Mouse (Mus musculus): ENCODE measurements at regions not wholly inside any gene's neighbourhood (a gene's known extent, or its start where the extent isn't known, plus 50 kb on each side); places are given as distances from the start of the nearest gene placed in this dataset.

DNA sequence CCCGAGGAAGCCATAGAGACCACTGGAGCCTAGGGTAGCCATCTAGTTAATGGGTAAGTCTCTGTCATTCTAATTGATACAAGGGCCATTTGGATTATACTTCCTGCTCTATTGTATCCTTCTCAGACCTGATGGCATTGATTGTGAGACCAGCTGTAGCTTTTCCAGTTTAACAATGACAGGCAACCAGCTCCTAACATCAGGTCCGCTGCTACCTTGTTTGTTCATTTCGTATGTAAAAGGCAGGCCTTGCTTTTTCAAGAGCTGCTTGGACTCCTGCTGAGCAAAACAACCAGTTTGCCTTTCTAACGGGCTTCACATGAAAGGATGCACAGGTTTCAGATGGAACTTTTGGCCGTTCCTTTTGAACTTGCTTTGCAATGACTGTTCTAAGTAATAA, 148.6 kb upstream of the Ercc4 start:
- TF ChIP-seq ZKSCAN1 (IDR thresholded peaks at IDR 0.05; ENCODE audit: low read depth, low read length) (no peak), MYC (IDR thresholded peaks at IDR 0.05; ENCODE audit: low read depth, low read length) (no peak), BHLHE40 (IDR thresholded peaks at IDR 0.05; ENCODE audit: borderline replicate concordance, low read depth, low read length) (no peak), UBTF (IDR thresholded peaks at IDR 0.05; ENCODE audit: borderline replicate concordance, insufficient read depth, low read depth, low read length) (no peak), TBP (IDR thresholded peaks at IDR 0.05; ENCODE audit: low read depth, low read length) (no peak), TCF12 (IDR thresholded peaks at IDR 0.05; ENCODE audit: low read depth, low read length) (no peak)
- H3K27me3 ChIP-seq (ENCODE audit: control insufficient read depth in 1 of 2, insufficient read depth in 2 of 2, low read length in 2 of 2): no peaks in the 10 kb centered on the region; a peak in 1 of 4 replicates
- no peaks in the 10 kb centered on the region for H3K36me3 ChIP-seq (ENCODE audit: control insufficient read depth in 1 of 2, insufficient read depth in 2 of 2, low read length in 2 of 2)
- no peak overlapping the region for H3K27ac ChIP-seq (ENCODE audit: control insufficient read depth, low read depth, low read length)
- no peak for DNase-seq (ENCODE audit: low read depth, low spot score)
- H3K79me2 ChIP-seq (ENCODE audit: control insufficient read depth, insufficient read depth, low read length, poor library complexity): no peaks in the 10 kb centered on the region
- no peaks in the 10 kb centered on the region for H3K9me3 ChIP-seq (replicated peaks; ENCODE audit: insufficient read depth, low read length)
- no peak overlapping the region for H3K4me3 ChIP-seq (ENCODE audit: control insufficient read depth in 1 of 2, insufficient read depth in 1 of 2, low read depth in 2 of 2, low read length in 2 of 2)
- H3K4me1 ChIP-seq (ENCODE audit: control insufficient read depth in 1 of 2, insufficient read depth in 2 of 2, low read length in 2 of 2): no peaks in the 10 kb centered on the region
- H3K9ac ChIP-seq (ENCODE audit: control insufficient read depth, low read depth, low read length, poor library complexity, severe bottlenecking): no peak overlapping the region

DNA sequence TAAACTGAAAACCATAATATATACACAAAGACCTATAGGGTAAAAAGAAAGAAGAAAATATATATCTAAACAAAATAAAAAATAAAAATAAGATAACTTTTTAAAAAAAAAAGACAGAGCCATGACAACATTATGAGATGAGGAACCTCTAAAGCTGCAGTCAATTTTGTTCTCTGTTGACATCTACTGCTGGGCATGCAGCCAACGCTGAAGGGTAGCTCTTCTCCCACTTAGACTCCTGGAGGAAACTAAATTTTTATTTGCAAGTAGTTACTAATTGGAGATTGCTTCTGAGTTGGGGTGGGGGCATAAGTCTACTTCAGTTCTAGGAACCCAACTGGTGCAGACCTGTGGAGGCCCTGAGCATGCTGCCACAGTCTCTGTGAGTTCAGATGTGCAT, 126.8 kb upstream of the Ercc4 start:
- Histone ChIP-seq H3K9ac (ENCODE audit: control insufficient read depth, low read depth, low read length, poor library complexity, severe bottlenecking) (no peak overlapping the region), H3K27ac (ENCODE audit: control insufficient read depth, low read depth, low read length) (no peak overlapping the region), H3K36me3 (ENCODE audit: control insufficient read depth in 1 of 2, insufficient read depth in 2 of 2, low read length in 2 of 2) (no peaks in the 10 kb centered on the region), H3K79me2 (ENCODE audit: control insufficient read depth, insufficient read depth, low read length, poor library complexity) (no peaks in the 10 kb centered on the region), H3K4me3 (ENCODE audit: control insufficient read depth in 1 of 2, insufficient read depth in 1 of 2, low read depth in 2 of 2, low read length in 2 of 2) (no peak overlapping the region), H3K9me3 (replicated peaks; ENCODE audit: insufficient read depth, low read length) (no peaks in the 10 kb centered on the region), H3K27me3 (ENCODE audit: control insufficient read depth in 1 of 2, insufficient read depth in 2 of 2, low read length in 2 of 2) (no peaks in the 10 kb centered on the region), H3K4me1 (ENCODE audit: control insufficient read depth in 1 of 2, insufficient read depth in 2 of 2, low read length in 2 of 2) (no peaks in the 10 kb centered on the region)
- no peak for TF ChIP-seq TBP (IDR thresholded peaks at IDR 0.05; ENCODE audit: low read depth, low read length)
- no peak for TF ChIP-seq ZMIZ1 (IDR thresholded peaks at IDR 0.05; ENCODE audit: low read depth, low read length)
- TF ChIP-seq ETS1 (IDR thresholded peaks at IDR 0.05; ENCODE audit: low read depth, low read length): no peak
- no peak for TF ChIP-seq RAD21 (IDR thresholded peaks at IDR 0.05; ENCODE audit: low read depth, low read length)
- TF ChIP-seq MAZ (IDR thresholded peaks at IDR 0.05; ENCODE audit: low read depth, low read length): no peak
- no peak for TF ChIP-seq RCOR1 (IDR thresholded peaks at IDR 0.05; ENCODE audit: low read depth, low read length)
- TF ChIP-seq SMC3 (IDR thresholded peaks at IDR 0.05; ENCODE audit: low read depth, low read length): no peak
- no peak for TF ChIP-seq CHD2 (IDR thresholded peaks at IDR 0.05; ENCODE audit: low read length)
- TF ChIP-seq POLR2AphosphoS2 (IDR thresholded peaks at IDR 0.05; ENCODE audit: low read length): no peak
- TF ChIP-seq USF2 (IDR thresholded peaks at IDR 0.05; ENCODE audit: borderline replicate concordance in 1 of 2, insufficient read depth in 1 of 2, low read depth in 1 of 2, low read length in 2 of 2): no peak
- TF ChIP-seq ZKSCAN1 (IDR thresholded peaks at IDR 0.05; ENCODE audit: low read depth, low read length): no peak
- no peak for TF ChIP-seq GABPA (IDR thresholded peaks at IDR 0.05; ENCODE audit: low read depth, low read length)
- TF ChIP-seq MYB (IDR thresholded peaks at IDR 0.05; ENCODE audit: low read depth, low read length): no peak
- no peak for TF ChIP-seq CTCF (IDR thresholded peaks at IDR 0.05 in 2 of 3, conservative IDR thresholded peaks at IDR 0.05 in 1 of 3; ENCODE audit: control insufficient read depth in 1 of 3, insufficient read depth in 1 of 3, low read depth in 2 of 3, low read length in 3 of 3, poor library complexity in 1 of 3, severe bottlenecking in 1 of 3)
- no peak for TF ChIP-seq USF1 (IDR thresholded peaks at IDR 0.05; ENCODE audit: low read depth, low read length)
- TF ChIP-seq TCF12 (IDR thresholded peaks at IDR 0.05; ENCODE audit: low read depth, low read length): no peak
- TF ChIP-seq MEF2A (IDR thresholded peaks at IDR 0.05; ENCODE audit: extremely low read depth, insufficient replicate concordance, low read depth, low read length, poor library complexity, severe bottlenecking): no peak
- TF ChIP-seq KAT2A (conservative IDR thresholded peaks at IDR 0.05; ENCODE audit: low read depth, low read length): no peak
- TF ChIP-seq MYC (IDR thresholded peaks at IDR 0.05; ENCODE audit: low read depth, low read length): no peak
- DNase-seq (ENCODE audit: low read depth, low spot score): peak; percentile 1
